Mouse (Mus musculus): Measurements from ENCODE around the gene Catsperg1. TPM values are rescaled to one million over a fixed set of nuclear protein-coding genes. Genes with fewer than 3 reads are reported as not detected.

Catsperg1 gene
- polyA plus RNA-seq, 1 experiment from 2014 or later: 0.19 TPM

DNA sequence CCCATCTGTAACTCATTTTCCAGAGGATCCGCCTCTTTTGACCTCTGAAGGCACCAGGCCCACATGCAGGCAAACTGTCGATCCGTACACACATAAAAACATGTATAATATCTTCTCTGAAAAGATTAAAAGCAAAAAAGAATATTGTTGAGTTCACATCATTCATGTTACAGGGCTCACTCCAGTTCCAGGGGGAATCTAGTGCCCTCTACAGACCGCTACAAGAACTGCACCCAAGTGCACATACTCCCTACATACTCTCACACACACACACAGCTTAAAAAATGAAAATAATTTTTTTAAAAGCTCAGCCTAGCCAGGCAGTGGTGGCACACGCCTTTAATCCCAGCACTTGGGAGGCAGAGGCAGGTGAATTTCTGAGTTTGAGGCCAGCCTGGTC lies 20.8 kb upstream of the Catsperg1 start:
- DNase-seq (ENCODE audit: low spot score) (no peak), ATAC-seq (ENCODE audit: low read depth) (no peak)
- H3K9ac ChIP-seq (ENCODE audit: low read depth, low read length): no peak overlapping the region
- no peaks in the 10 kb centered on the region for H3K9me3 ChIP-seq (ENCODE audit: control insufficient read depth, low read length)
- H3K27me3 ChIP-seq (replicated peaks; ENCODE audit: control insufficient read depth, insufficient read depth, low read length): peaks cover 15% of the 10 kb centered on the region
- H3K4me1 ChIP-seq (ENCODE audit: control insufficient read depth, insufficient read depth, low read length): no peaks in the 10 kb centered on the region
- H3K4me2 ChIP-seq (ENCODE audit: low read depth, low read length): no peak overlapping the region
- H3K36me3 ChIP-seq (ENCODE audit: control insufficient read depth, insufficient read depth, low read length): no peaks in the 10 kb centered on the region
- no peak overlapping the region for H3K4me3 ChIP-seq (ENCODE audit: low read depth, low read length)
- WGBS: 65% methylated on average over 5 of the region's 5 CpGs
- H3K27ac ChIP-seq (replicated peaks; ENCODE audit: low read depth, low read length): no peak overlapping the region

DNA sequence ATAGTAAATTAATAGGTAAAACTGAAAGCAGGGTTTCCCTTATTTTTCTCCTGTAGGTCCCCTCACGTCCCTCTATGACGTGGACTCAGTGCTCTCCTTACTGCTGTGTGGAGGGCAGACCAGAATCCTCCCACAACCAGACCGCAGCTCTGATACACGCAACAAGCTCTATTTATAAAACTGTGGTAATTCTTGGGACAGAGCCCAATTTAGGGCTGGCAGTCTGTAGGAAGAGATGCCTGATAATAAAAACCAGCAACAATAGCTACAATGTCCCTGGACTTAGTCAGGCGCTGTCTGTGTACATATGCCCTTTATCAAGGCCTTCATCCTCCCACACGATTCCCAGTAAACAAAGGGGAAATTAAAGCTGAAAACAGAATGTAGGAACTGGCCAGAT lies 19.9 kb upstream of the Catsperg1 start:
- ATAC-seq (ENCODE audit: low read depth) (no peak), DNase-seq (ENCODE audit: low spot score) (peak; percentile 69)
- Histone ChIP-seq H3K9ac (ENCODE audit: low read depth, low read length) (no peak overlapping the region), H3K27me3 (replicated peaks; ENCODE audit: control insufficient read depth, insufficient read depth, low read length) (peaks cover 15% of the 10 kb centered on the region), H3K36me3 (ENCODE audit: control insufficient read depth, insufficient read depth, low read length) (no peaks in the 10 kb centered on the region), H3K4me1 (ENCODE audit: control insufficient read depth, insufficient read depth, low read length) (no peaks in the 10 kb centered on the region), H3K4me2 (ENCODE audit: low read depth, low read length) (no peak overlapping the region), H3K4me3 (ENCODE audit: low read depth, low read length) (no peak overlapping the region), H3K9me3 (ENCODE audit: control insufficient read depth, low read length) (no peaks in the 10 kb centered on the region), H3K27ac (replicated peaks; ENCODE audit: low read depth, low read length) (no peak overlapping the region)
- WGBS: 55% methylated on average over 6 of the region's 6 CpGs

DNA sequence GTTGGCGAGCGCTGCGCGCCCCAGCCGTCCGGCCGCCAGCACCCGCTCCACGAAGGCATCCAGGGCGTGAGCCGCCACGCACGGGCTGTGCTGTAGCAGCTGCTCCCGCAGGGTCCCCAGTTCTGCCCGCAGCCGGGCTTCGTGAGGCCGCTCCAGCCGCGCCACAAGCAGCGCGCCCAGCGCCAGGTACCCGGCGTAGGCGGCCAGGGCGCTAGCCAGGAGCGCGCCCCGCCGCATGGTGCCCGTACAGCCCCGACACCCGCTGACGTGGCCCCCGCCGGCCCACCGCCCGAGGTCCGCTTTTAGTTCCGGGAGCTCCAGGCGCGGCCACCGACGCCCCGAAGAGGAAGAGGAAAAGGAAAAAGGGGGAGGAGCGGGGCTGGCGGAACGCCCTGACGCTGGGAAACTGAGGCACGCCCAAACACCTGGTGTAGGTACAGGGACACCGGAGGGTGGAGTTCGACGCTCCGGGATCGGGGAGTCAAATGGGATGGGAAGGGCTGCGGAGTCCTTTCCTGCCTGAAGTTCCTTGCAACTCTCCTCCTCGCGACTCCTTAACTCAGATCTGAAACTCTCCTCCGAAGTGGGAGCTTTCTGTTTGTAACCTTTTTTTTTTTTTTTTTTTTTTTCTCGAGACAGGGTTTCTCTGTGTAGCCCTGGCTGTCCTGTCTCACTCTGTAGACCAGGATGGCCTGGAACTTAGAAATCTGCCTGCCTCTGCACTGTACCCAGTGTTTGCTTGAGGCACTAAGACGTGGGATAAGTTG lies 18.6 kb upstream of the Catsperg1 start, which contains the start of gene Kcnk6:
Gene Kcnk6 (minus strand): TSS at position 269 of the 767 bp plus-strand sequence.
- WGBS: 2% methylated on average over 25 of the region's 62 CpGs
- Histone ChIP-seq H3K4me1 (ENCODE audit: control insufficient read depth, insufficient read depth, low read length) (no peaks in the 10 kb centered on the region), H3K9me3 (ENCODE audit: control insufficient read depth, low read length) (no peaks in the 10 kb centered on the region), H3K27me3 (replicated peaks; ENCODE audit: control insufficient read depth, insufficient read depth, low read length) (peaks cover 15% of the 10 kb centered on the region), H3K4me3 (ENCODE audit: low read depth, low read length) (peak within 1 kb of the TSS; percentile 61), H3K36me3 (ENCODE audit: control insufficient read depth, insufficient read depth, low read length) (no peaks in the 10 kb centered on the region), H3K9ac (ENCODE audit: low read depth, low read length) (peak within 1 kb of the TSS; percentile 77), H3K27ac (replicated peaks; ENCODE audit: low read depth, low read length) (no peak within 1 kb of the TSS), H3K4me2 (ENCODE audit: low read depth, low read length) (peak within 1 kb of the TSS; percentile 95)
- DNase-seq (ENCODE audit: low spot score): no peak
- peak; percentile 54 for ATAC-seq (ENCODE audit: low read depth)

DNA sequence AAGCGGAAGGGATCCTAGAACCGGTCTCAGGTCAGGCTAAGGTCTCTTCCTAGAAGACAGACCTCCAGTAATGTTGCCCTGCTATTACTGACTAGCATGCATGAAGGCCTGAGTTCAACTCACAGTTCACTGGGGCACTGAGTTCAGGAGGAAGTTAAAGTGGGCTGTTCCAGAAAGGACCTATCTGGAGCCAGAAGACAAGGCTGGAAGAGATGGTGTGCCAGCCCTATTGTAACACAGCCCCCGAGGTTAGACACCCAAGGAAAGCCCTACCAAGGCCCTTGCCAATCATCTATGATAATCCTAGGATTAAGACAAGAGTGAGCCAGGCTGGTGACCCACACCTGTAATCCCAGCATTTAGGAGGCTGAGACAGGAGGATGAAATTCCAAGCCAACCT lies 17.7 kb upstream of the Catsperg1 start:
- H3K4me2 ChIP-seq (ENCODE audit: low read depth, low read length): peak overlapping the region; percentile 95
- no peak for DNase-seq (ENCODE audit: low spot score)
- H3K4me3 ChIP-seq (ENCODE audit: low read depth, low read length): peak overlapping the region; percentile 61
- no peak for ATAC-seq (ENCODE audit: low read depth)
- WGBS: 56% methylated on average over 3 of the region's 3 CpGs
- no peak overlapping the region for H3K9ac ChIP-seq (ENCODE audit: low read depth, low read length)
- H3K27ac ChIP-seq (replicated peaks; ENCODE audit: low read depth, low read length): no peak overlapping the region
- H3K36me3 ChIP-seq (ENCODE audit: control insufficient read depth, insufficient read depth, low read length): no peaks in the 10 kb centered on the region
- no peaks in the 10 kb centered on the region for H3K4me1 ChIP-seq (ENCODE audit: control insufficient read depth, insufficient read depth, low read length)
- H3K9me3 ChIP-seq (ENCODE audit: control insufficient read depth, low read length): no peaks in the 10 kb centered on the region
- H3K27me3 ChIP-seq (replicated peaks; ENCODE audit: control insufficient read depth, insufficient read depth, low read length): peaks cover 15% of the 10 kb centered on the region

DNA sequence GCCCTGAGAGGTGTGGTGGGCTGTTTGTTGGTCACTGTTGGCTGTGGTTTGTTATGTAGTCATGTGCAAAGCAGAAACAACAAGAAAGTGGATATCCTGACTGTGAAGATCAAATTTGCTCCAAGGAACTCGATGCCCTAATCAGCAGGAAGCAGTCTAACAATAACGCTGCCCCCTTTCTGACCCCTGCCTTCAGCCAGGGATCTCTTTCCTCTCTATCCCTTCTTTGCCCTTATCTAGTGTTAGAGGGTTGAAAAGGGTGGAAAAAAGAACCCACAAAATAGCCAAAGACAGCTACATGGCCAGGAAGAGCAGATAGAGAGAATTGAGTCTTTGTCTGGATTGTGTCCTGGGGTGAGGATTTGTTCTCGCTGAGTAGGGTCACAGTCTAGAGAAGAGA lies 16.7 kb upstream of the Catsperg1 start:
- 24% methylated on average over 3 of the region's 3 CpGs for WGBS
- Histone ChIP-seq H3K36me3 (ENCODE audit: control insufficient read depth, insufficient read depth, low read length) (no peaks in the 10 kb centered on the region), H3K27ac (replicated peaks; ENCODE audit: low read depth, low read length) (no peak overlapping the region), H3K9me3 (ENCODE audit: control insufficient read depth, low read length) (no peaks in the 10 kb centered on the region), H3K4me3 (ENCODE audit: low read depth, low read length) (no peak overlapping the region), H3K9ac (ENCODE audit: low read depth, low read length) (no peak overlapping the region), H3K4me1 (ENCODE audit: control insufficient read depth, insufficient read depth, low read length) (no peaks in the 10 kb centered on the region), H3K4me2 (ENCODE audit: low read depth, low read length) (no peak overlapping the region), H3K27me3 (replicated peaks; ENCODE audit: control insufficient read depth, insufficient read depth, low read length) (peaks cover 15% of the 10 kb centered on the region)
- ATAC-seq (ENCODE audit: low read depth) (no peak), DNase-seq (ENCODE audit: low spot score) (no peak)

DNA sequence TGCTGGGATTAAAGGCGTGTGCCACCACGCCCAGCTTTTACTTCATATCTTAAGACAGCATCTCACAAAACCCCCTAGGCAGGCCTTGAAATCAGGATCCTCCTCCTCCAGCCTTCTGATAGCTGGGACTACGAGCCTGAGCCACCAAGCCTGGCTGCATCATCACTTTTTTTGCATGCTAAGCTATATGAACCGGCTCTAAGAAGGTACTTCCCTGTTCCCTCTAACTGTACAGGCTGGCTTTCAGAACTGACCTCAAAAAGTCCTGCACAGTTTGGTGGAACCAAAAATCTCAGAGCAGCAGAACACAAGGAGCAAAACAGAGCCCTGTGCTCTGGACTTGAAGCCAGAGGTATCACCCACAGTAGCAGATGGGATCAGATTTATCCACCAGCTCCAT lies 14.4 kb upstream of the Catsperg1 start:
- H3K4me1 ChIP-seq (ENCODE audit: control insufficient read depth, insufficient read depth, low read length): no peaks in the 10 kb centered on the region
- no peak overlapping the region for H3K4me2 ChIP-seq (ENCODE audit: low read depth, low read length)
- H3K4me3 ChIP-seq (ENCODE audit: low read depth, low read length): no peak overlapping the region
- no peak overlapping the region for H3K9ac ChIP-seq (ENCODE audit: low read depth, low read length)
- no peak overlapping the region for H3K27ac ChIP-seq (replicated peaks; ENCODE audit: low read depth, low read length)
- H3K36me3 ChIP-seq (ENCODE audit: control insufficient read depth, insufficient read depth, low read length): no peaks in the 10 kb centered on the region
- no peaks in the 10 kb centered on the region for H3K9me3 ChIP-seq (ENCODE audit: control insufficient read depth, low read length)
- peaks cover 15% of the 10 kb centered on the region for H3K27me3 ChIP-seq (replicated peaks; ENCODE audit: control insufficient read depth, insufficient read depth, low read length)
- 69% methylated on average over 4 of the region's 4 CpGs for WGBS
- DNase-seq (ENCODE audit: low spot score) (no peak), ATAC-seq (ENCODE audit: low read depth) (no peak)

DNA sequence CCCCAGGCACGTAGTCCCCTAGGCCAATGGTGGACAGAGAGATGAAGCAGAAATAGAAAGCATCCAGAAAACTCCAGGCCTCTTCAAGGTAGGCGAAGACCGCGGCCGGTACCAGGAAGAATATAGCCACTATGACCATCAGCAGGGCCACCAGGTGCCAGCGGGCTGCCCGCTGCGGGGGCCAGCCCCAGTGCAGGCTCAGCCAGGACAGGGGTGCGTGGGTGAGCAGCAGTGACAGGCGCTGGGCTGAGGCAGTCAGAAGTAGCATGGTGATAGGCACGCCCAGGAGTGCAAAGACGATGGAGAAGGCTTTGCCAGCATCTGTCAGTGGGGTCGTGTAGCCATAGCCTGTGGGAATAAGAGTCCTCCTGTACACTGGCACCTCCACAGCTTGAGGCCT lies 11.7 kb upstream of the Catsperg1 start:
- H3K27me3 ChIP-seq (replicated peaks; ENCODE audit: control insufficient read depth, insufficient read depth, low read length): no peaks in the 10 kb centered on the region
- ATAC-seq (ENCODE audit: low read depth): no peak
- 70% methylated on average over 13 of the region's 13 CpGs for WGBS
- no peak overlapping the region for H3K4me3 ChIP-seq (ENCODE audit: low read depth, low read length)
- H3K27ac ChIP-seq (replicated peaks; ENCODE audit: low read depth, low read length): no peak overlapping the region
- no peak overlapping the region for H3K9ac ChIP-seq (ENCODE audit: low read depth, low read length)
- no peak overlapping the region for H3K4me2 ChIP-seq (ENCODE audit: low read depth, low read length)
- no peak for DNase-seq (ENCODE audit: low spot score)
- no peaks in the 10 kb centered on the region for H3K4me1 ChIP-seq (ENCODE audit: control insufficient read depth, insufficient read depth, low read length)
- no peaks in the 10 kb centered on the region for H3K9me3 ChIP-seq (ENCODE audit: control insufficient read depth, low read length)
- H3K36me3 ChIP-seq (ENCODE audit: control insufficient read depth, insufficient read depth, low read length): no peaks in the 10 kb centered on the region

DNA sequence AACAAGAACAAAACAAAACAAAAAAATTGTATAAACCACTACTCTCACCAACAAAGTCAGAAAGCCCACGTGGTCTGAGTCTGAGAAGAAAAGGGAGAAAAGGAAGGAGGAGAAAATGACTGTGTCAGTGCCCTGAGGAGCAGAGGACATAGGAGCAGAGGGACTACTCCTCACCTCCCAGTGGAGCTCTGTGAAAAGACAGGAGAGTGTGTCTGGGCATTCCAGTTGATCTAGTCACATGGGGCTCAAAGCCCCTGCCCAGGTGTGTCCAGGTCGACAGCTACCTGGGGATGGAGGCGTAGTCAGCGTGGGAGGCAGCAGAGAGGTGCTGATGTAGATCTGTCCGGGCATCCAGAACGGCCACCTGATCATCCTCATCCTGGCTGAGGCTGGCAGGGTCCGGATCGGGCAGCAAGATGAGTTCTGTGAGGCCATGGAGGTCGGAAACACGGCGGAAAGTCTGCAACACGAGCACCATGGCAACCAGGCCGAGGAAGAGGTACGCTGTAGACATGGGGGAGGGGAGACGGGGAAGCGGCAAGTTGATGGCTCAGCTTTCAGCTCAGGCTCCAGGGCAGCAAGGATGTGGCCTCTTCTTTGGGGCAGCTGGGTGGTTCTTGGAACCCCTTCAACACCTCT lies 11.0 kb upstream of the Catsperg1 start:
- WGBS: 9% methylated on average over 16 of the region's 16 CpGs
- peak; percentile 32 for DNase-seq (ENCODE audit: low spot score)

More for the DNA sequence above, 11.0 kb upstream of the Catsperg1 start:
- Histone ChIP-seq H3K27me3 (replicated peaks; ENCODE audit: control insufficient read depth, insufficient read depth, low read length) (no peaks in the 10 kb centered on the region), H3K27ac (replicated peaks; ENCODE audit: low read depth, low read length) (no peak overlapping the region), H3K4me1 (ENCODE audit: control insufficient read depth, insufficient read depth, low read length) (no peaks in the 10 kb centered on the region), H3K9ac (ENCODE audit: low read depth, low read length) (peak overlapping the region; percentile 14; the same call in 1 of the 2 replicates), H3K9me3 (ENCODE audit: control insufficient read depth, low read length) (peaks cover 3% of the 10 kb centered on the region), H3K4me2 (ENCODE audit: low read depth, low read length) (peak overlapping the region; percentile 31), H3K4me3 (ENCODE audit: low read depth, low read length) (no peak overlapping the region), H3K36me3 (ENCODE audit: control insufficient read depth, insufficient read depth, low read length) (no peaks in the 10 kb centered on the region)
- ATAC-seq (ENCODE audit: low read depth): peak; percentile 65; the same call in 1 of the 2 replicates
